Mouse (Mus musculus) ES-Bruce4 (cell line): ENCODE results near the gene Kank1.
"Not testable (repeated sequence)": the region's sequence is repeated elsewhere in the genome, so short reads cannot be mapped to it uniquely, and the experiment has no call there.

Experiments
- CTCF ChIP-seq: IDR thresholded peaks from one replicate; pipeline ENCODE4 v1.8.1; 2011; ENCODE audit warnings: low read depth, low read length
- EP300 ChIP-seq: IDR thresholded peaks from 2 replicates; pipeline ENCODE4 v1.6.1; 2011; ENCODE audit warnings: low read depth, low read length; ENCODE audit not compliant: insufficient read depth
- POLR2A ChIP-seq: IDR thresholded peaks from one replicate; pipeline ENCODE4 v1.8.1; 2011; ENCODE audit warnings: low read length; ENCODE audit not compliant: insufficient read depth

- TF ChIP-seq CTCF = peak; percentile 83
- TF ChIP-seq POLR2A, EP300: not testable (repeated sequence)
Observed at GRCm38 (mm10) chr19:25475806-25476205, 239.0 kb downstream of the Kank1 start.
